21 mouse cellular contexts compared by ENCODE assay signal in the genomic region with DNA sequence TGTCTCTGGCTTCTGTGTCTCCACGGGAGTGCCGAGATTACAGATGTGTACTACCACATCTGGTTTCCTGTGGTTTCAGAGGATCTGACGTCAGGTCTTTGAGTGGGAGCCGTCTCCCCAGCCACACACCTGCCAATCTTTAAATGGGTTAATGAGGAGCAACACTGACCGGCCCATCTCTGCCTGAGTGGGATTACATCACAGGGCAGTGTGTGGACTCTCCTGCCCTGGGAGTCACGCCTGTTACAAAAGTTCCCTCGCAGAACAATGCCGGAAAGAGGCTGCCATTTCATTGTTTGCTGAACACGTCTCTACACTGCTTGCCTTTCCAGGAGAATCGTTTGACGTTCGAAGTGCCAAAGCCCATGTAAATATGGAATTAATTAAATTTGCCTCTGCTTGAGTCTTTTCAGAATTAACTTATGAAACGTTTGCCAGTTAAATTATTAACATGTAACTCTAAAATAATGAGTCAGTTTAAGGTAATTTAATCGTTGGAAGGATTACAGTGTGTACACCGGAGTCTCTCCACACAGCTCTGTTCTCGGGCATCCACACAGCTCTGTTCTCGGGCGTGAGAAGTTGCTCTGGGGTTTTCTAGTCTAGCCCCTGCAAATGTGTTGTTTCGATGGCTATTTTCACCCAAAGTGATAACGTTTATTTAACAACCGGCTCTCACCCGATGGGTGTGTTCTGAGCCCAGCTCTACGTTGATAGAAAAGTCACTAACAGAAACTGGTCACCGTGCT.
A peak's percentile ranks its signal among the peaks of the same experiment; 100 is the strongest.
DNase-seq lines count a peak whose midpoint lies in the region; ATAC-seq and TF ChIP-seq lines count a peak whose summit lies in the region.
"Had no signal": no experiment of that assay in that cellular context is flagged by ENCODE, and none has a peak within 500 bp of the region (broad histone marks: within the 10 kb centered on the region; RNA-seq: fewer than 3 reads in every experiment).

No protein-coding gene starts in this region.

- no peaks in the 10 kb centered on the region for H3K27me3 ChIP-seq in forebrain, postnatal 0 days (ENCODE audit: insufficient read depth, low read length)
- H3K27me3 ChIP-seq in forebrain, embryonic 14.5 days (replicated peaks; ENCODE audit: control insufficient read depth, insufficient read depth, low read length) = no peaks in the 10 kb centered on the region
- H3K27me3 ChIP-seq in midbrain, embryonic 12.5 days = peaks cover 38% of the 10 kb centered on the region
- H3K27me3 ChIP-seq: CH12.LX; heart, embryonic 15.5 days; limb, embryonic 12.5 days had no signal

- 41% methylated on average over 24 of the region's 24 CpGs for WGBS in forebrain, postnatal 0 days
- WGBS in forebrain, embryonic 14.5 days = 50% methylated on average over 24 of the region's 24 CpGs
- 45% methylated on average over 24 of the region's 24 CpGs for WGBS in midbrain, embryonic 12.5 days

- no peak for TF ChIP-seq CTCF in forebrain, postnatal 0 days (IDR thresholded peaks at IDR 0.05; ENCODE audit: low read depth)

- no peak overlapping the region for H3K4me2 ChIP-seq in forebrain, postnatal 0 days (ENCODE audit: low read depth)
- no peak overlapping the region for H3K4me2 ChIP-seq in forebrain, embryonic 14.5 days (ENCODE audit: low read length)
- H3K4me2 ChIP-seq in midbrain, embryonic 12.5 days (replicated peaks) = no peak overlapping the region
- H3K4me2 ChIP-seq: embryonic facial prominence, embryonic 12.5 days; heart, embryonic 15.5 days; limb, embryonic 12.5 days had no signal

- DNase-seq in forebrain, postnatal 0 days = no peak
- DNase-seq in forebrain, embryonic 14.5 days (ENCODE audit: low spot score) = no peak
- DNase-seq in kidney, postnatal 36 days = peak; percentile 8 to 14
- no peak for DNase-seq in kidney, adult 18-20 months
- DNase-seq in retina, postnatal 1 day = peak; percentile 48
- DNase-seq in cerebellum, postnatal 36 days = no peak
- DNase-seq in right cerebral cortex, postnatal 10 days (ENCODE audit: low spot score in 2 of 2) = no peak
- DNase-seq: adrenal gland, adult 2 months; cerebellum, postnatal 14 days; gastrocnemius, postnatal 10 days; heart, adult 2 months; liver, postnatal 0 days; right cerebral cortex, postnatal 4 days had no signal

- H3K9me3 ChIP-seq in forebrain, postnatal 0 days (ENCODE audit: low read length) = no peaks in the 10 kb centered on the region
- no peaks in the 10 kb centered on the region for H3K9me3 ChIP-seq in forebrain, embryonic 14.5 days (replicated peaks; ENCODE audit: control insufficient read depth, low read length)
- H3K9me3 ChIP-seq in midbrain, embryonic 12.5 days = no peaks in the 10 kb centered on the region
- H3K9me3 ChIP-seq: embryonic facial prominence, embryonic 12.5 days; heart, embryonic 15.5 days; limb, embryonic 12.5 days had no signal

- no peaks in the 10 kb centered on the region for H3K36me3 ChIP-seq in forebrain, postnatal 0 days (ENCODE audit: insufficient read depth)
- H3K36me3 ChIP-seq in forebrain, embryonic 14.5 days (ENCODE audit: control insufficient read depth, insufficient read depth, low read length) = no peaks in the 10 kb centered on the region
- H3K36me3 ChIP-seq in midbrain, embryonic 12.5 days = no peaks in the 10 kb centered on the region
- H3K36me3 ChIP-seq: embryonic facial prominence, embryonic 12.5 days; heart, embryonic 15.5 days; limb, embryonic 12.5 days had no signal

- peak; percentile 58 for ATAC-seq in forebrain, postnatal 0 days
- no peak for ATAC-seq in forebrain, embryonic 14.5 days
- peak; percentile 49; the same call in 1 of the 2 replicates for ATAC-seq in midbrain, embryonic 12.5 days (ENCODE audit: low FRiP score, low read depth)
- ATAC-seq: intestine, embryonic 16.5 days; liver, postnatal 0 days had no signal

- H3K4me3 ChIP-seq in forebrain, postnatal 0 days (ENCODE audit: low read depth, low read length) = no peak overlapping the region
- no peak overlapping the region for H3K4me3 ChIP-seq in forebrain, embryonic 14.5 days (ENCODE audit: low read depth, low read length)
- no peak overlapping the region for H3K4me3 ChIP-seq in midbrain, embryonic 12.5 days
- H3K4me3 ChIP-seq: embryonic facial prominence, embryonic 12.5 days; heart, adult 2 months; heart, embryonic 15.5 days; layer of hippocampus, adult 2 months; left cerebral cortex, adult 2 months; limb, embryonic 12.5 days had no signal

- H3K4me1 ChIP-seq in forebrain, postnatal 0 days (ENCODE audit: insufficient read depth) = peaks cover 7% of the 10 kb centered on the region; the same call in 1 of the 2 replicates
- no peaks in the 10 kb centered on the region for H3K4me1 ChIP-seq in forebrain, embryonic 14.5 days (ENCODE audit: control insufficient read depth, insufficient read depth, low read length)
- H3K4me1 ChIP-seq in midbrain, embryonic 12.5 days = peaks cover 26% of the 10 kb centered on the region
- H3K4me1 ChIP-seq: embryonic facial prominence, embryonic 12.5 days; heart, embryonic 15.5 days had no signal

- no peak overlapping the region for H3K27ac ChIP-seq in forebrain, postnatal 0 days (ENCODE audit: low read depth, low read length)
- no peak overlapping the region for H3K27ac ChIP-seq in forebrain, embryonic 14.5 days (ENCODE audit: low read depth, low read length)
- H3K27ac ChIP-seq in midbrain, embryonic 12.5 days (replicated peaks) = no peak overlapping the region
- H3K27ac ChIP-seq: embryonic facial prominence, embryonic 12.5 days; heart, adult 2 months; heart, embryonic 15.5 days; layer of hippocampus, adult 2 months; left cerebral cortex, adult 2 months; limb, embryonic 12.5 days had no signal

- H3K9ac ChIP-seq in forebrain, postnatal 0 days = no peak overlapping the region
- H3K9ac ChIP-seq in forebrain, embryonic 14.5 days (ENCODE audit: low read length) = no peak overlapping the region
- H3K9ac ChIP-seq in midbrain, embryonic 12.5 days (replicated peaks) = no peak overlapping the region
- H3K9ac ChIP-seq: embryonic facial prominence, embryonic 12.5 days; heart, embryonic 15.5 days; limb, embryonic 12.5 days; liver, postnatal 0 days had no signal

Comparison
In these comparisons a context has a peak if more than half of its experiments do, and no peak if none do; other contexts are left out.
1. DNase-seq: peak in kidney, postnatal 36 days (2 of 2) and retina, postnatal 1 day (single experiment); none in forebrain, postnatal 0 days (single experiment), forebrain, embryonic 14.5 days (single experiment), kidney, adult 18-20 months (single experiment), cerebellum, postnatal 36 days (0 of 2) and right cerebral cortex, postnatal 10 days (0 of 2).